Mouse (Mus musculus) left cerebral cortex, postnatal 10 days (tissue): ENCODE measurements around the gene Cfap58. TPM values are rescaled to one million over a fixed set of nuclear protein-coding genes. Genes with fewer than 3 reads are reported as not detected.

Experiments used
- DNase-seq, 2 experiments: peaks; one replicate each; pipeline ENCODE4 v3.0.0; 2021 to 2022; ENCODE audit warnings: low spot score in 2 of 2, mixed read lengths in 1 of 2; ENCODE audit errors: extremely low spot score in 1 of 2
- intact Hi-C: fragments of 180-260 bp; cut with DNase I; formaldehyde crosslinking; loops from one replicate; pipeline ENCODE4 v1.15.1; 2025
- total RNA-seq, 2 experiments: library from RNA; stranded (reverse); gene quantifications; 2 replicates each; pipeline ENCODE4 v1.2.3; 2021

Gene Cfap58
- total RNA-seq, 2 experiments from 2014 or later = 0.54 to 1.2 TPM

DNA sequence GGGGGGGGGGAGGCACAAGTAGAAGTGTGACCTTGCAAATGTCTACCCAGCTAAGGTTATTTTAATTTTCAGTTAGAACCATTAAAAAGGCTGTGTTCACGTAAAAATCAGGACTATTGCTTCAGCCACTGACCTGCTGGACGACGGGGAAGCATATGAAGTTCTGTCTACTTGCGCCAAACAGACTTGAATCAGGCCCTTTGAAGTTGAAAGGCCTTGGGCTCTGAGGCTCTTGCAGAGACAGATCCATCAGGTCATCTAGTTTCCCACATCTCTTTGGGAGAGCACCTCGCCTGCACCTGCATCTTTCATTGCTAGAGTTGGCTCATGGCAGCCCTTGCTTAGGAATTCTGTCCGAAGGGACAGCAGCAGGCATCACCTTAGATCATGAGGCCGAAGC lies 24.1 kb upstream of the Cfap58 start:
- intact Hi-C loops = no loop called here
- no peak for DNase-seq

DNA sequence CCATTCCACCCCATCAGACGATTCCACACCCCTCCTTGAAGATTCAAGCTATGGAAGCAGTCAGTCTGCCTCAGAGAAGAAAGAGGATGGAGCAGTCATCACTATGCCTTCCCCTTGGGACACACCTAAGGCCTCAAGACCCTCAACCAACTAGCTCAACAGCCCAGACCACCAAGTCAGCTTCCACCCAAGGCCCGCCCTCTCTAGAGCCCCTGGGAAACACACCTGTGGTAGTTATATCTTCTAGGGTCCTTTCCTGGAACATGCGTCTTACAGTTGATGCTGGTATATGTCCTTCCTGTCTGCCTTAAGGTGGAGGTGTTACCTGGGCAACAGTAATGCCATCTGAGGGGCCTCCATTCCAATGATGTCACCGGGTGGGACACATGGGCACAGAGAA lies 23.3 kb upstream of the Cfap58 start:
- no peak for DNase-seq
- intact Hi-C loops = no loop called here

DNA sequence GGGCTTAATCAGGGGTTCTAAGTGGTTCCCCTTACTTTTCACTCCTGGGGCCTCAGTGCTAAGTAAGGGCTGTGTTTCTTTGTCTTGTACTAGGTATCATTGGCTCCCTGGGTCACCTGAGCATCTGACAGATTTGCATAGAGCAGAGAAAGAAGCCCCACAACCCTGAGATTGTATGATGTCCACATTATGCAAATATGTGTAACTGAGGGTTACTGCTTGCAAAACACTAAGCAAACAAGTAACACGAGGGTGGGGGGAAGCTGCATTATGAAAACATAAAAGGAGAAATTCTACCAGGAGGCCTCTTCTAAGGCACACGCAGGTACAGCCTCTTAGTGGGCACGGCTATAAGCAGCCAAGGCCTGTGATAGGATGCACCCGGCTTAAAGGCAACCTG lies 22.2 kb upstream of the Cfap58 start:
- no peak for DNase-seq
- intact Hi-C loops = no loop called here

DNA sequence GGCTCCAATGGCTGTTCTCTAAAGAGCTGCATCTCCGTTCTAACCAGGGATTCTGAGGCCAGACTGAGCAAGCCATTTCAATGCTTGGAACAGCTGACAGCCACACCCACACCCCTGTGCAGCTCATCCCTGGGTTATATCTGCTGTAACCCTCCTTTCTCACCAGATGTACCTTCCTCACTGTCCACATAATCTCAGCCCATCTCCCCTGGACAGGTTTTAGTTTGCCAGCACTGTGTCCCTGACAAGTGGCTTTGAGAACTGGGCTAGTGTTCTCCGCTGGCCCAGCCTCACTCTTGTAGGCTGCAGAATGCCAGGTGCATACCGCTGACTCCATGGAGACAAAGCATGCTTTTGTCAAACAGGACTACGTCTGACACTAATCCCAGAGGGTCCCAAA lies 20.1 kb upstream of the Cfap58 start:
- intact Hi-C loops = no loop called here
- peak in 1 of 2 experiments; percentile 6 for DNase-seq

DNA sequence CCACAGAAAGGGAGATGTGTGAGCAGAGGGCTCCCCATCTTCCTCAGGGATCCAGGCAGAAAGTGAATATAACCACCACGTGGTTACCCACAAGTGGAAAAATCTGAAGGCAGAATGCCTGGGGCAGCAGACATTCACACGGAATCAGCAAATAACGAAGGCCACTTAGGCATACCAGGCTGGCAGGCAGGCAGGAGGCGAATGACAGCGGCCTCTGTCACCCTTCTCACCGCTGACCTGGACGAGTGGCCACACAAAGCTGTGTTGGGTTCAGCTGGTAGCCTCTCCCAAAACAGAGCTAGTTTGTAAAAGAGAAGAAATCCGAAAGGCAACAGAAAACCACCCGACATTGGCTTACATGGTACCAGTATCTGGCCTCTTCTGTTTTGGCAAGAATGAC lies 19.5 kb upstream of the Cfap58 start:
- intact Hi-C loops = no loop called here
- peak in 1 of 2 experiments; percentile 12 for DNase-seq

DNA sequence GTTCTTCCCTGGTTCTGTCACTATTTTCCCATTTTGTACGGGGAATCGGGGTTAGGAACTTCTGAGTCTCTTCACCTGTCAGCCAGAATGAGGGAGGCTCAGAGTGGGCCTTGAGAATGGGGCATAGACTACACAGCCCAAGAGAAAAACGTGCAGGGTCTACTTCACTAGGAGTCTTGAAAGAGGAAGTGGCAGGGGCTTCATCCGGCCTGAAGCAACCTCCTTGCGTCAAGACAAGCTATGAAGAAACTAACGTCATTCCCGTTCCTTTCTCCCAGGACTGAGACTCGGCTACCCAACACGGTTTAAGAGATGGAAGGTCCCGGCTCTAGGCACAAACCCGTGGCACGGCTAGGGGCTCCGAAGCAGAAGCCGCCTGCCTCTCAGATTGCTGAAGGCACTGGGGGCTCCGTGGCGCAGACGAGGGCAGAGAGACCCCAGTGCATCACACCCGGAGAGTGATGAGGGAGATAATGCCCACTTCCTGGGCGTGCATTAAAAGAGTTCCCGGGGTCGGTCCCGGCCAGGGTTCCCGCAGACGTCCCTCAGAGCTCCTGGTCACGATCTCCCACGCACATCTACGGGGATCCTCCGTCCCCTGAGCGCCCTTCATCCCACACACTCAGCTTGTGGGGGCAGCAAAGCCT lies 18.9 kb upstream of the Cfap58 start:
- intact Hi-C loops = no loop called here
- DNase-seq = no peak

DNA sequence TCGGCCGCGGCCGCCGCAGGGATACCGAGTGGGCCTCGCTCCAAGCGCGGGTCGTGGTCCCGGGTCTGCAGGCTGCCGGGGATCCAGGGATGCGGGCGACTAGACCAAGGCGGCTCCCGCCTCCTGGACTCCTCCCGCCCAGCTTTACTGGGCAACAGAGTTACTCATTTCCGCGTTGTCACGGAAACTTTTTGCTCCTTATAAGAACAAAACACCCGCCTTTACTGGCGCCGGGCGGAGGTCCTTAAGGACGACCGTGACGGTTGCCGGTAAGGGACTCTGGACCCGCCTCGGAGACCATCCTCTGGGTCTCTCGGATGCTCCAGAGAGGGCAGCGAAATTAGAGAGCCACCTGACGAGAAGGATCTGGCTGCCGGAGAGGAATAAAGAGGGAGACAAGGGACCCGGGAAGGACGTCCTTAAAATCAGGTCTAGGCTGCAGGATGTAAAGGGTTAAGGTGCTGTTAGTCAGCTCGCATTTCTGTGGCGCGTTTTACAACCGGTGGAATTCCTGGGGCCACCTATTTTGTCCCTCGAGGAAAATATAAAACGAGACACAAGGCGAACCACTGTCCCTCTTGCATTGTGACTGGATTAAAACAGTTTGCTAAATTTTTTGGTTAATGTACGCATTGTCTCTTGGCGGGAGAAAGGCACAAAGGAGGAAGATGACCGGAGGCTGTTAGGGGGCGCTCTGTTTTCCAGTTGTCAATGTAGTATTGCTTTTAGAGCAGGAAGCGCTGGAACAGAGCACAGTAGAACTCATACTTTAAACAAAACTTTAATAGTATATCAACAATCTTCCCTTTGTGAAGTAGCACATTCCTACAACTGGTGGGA lies 18.1 kb upstream of the Cfap58 start, which contains the start of the genes Cfap43 and Itprip:
Gene Cfap43, minus strand, starts transcription at position 162 of the 840 bp plus-strand sequence.
Gene Itprip, minus strand, starts transcription at position 174 of the 840 bp plus-strand sequence.
- intact Hi-C loops = no loop called here
- DNase-seq = peak; percentile 44 to 82

DNA sequence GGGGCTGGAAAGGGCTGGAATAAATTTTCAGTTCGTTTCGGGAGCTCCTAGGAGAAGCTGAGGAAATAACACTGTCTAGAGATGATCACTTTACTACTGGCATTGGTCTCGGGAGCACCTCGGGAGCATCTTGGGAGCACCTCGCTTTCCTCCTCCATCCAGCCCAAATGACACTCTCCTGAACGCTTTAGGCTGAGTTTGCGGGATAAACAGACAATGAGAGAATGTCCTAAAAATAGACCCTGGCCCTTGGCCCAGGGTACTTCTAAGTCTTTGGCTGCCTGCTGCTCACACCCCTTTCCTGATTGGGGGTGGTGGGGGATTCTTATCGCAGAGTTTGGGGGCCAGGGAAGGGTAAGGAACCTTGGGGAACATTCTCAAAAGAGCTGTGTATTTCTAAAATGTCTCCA lies 17.5 kb upstream of the Cfap58 start:
- DNase-seq = peak in 1 of 2 experiments; percentile 32
- intact Hi-C loops = no loop called here

DNA sequence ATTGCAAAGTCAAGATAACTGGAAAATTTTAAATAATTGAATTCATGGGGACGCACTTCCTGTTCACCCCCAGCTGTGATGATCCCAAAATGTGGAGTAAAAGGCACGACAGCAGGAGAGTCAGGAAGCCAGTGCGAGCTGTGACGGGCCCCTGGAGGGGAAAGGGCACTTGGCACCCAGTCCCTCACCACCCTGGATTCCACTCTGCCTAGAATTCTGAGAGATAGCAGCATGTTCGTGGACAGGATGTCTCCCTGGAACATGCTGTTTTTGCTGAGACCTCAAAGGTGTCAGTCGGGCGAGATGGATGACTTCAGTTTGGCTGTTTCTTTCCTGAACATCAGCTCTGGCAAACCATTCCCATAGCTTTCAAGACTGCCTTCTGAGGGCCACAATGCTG lies 11.7 kb upstream of the Cfap58 start:
- intact Hi-C loops = no loop called here
- DNase-seq = no peak

DNA sequence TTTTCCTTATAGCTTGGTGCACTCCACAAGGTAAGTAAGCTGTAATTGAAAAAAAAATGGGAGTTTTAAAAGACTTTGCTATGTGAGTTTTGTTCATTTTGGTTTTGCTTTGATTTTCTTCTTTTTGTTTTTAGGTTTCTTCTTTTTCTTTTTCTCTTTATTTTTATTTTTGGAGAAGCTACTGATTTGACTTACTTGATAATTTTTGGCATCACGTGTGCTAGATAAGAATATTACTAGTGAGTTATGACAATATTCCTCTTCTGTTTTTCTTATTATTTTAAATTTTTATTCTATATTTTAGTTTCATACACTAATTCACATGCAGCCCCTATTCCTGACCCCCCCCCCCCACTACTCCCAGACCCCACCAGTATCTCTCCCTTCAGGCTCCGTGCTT lies 10.4 kb upstream of the Cfap58 start:
- intact Hi-C loops = no loop called here

DNA sequence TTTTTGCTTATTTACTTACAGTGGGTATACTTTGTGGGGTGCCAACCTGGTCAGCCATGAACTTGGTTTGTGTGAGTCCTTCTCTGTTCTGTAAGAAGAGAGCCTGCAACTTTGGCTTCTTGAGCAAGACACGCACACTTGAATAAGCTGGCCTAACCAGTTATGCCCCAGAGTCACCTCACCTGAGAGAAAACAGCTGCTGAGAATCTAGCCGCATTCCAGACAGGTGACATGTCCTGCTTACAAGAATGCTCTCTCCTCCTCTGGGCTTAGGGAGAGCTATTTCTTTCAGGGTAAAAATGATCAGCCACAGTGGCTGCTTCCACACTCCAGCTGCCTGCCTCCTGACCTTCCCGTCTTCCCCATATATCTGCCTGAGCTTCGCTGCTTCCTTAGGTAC lies 8.4 kb upstream of the Cfap58 start:
- DNase-seq = no peak
- intact Hi-C loops = no loop called here

More for the DNA sequence above, 10.4 kb upstream of the Cfap58 start:
- DNase-seq = no peak

DNA sequence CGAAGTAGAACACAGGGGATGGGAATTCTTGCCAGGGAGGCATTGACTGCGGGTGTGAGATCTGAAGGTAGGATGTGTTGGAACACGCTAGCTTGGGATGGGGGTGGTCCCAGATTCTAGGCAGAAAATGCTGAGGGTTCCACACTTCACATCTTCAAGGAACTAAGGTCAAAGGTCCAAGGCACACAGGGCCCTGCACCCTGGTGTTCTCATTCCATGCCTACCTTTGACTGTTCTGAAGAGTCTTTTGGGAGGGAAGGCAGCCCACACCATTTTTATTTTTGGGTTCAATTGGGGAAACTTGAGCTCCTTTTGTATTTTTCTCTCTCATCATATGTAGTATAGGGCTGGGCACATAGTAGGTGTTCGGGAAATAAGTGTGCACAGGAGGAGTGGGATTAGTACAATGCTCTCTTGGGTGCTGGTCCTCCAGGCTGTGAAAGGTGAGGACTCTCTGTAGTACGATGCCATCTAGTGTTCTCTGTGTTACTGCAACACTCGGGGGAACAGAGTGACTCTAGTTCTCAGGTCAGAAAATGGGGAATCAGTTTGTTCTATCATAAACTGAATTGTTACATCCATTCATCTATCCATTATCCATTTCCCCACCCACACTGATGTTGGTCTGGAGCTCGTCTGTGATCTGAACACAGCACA lies 5.4 kb upstream of the Cfap58 start:
- DNase-seq = no peak
- intact Hi-C loops = loop anchor here (1.0 kb wide), 1 partner anchor 50 kb away; no protein-coding TSS in a partner anchor

DNA sequence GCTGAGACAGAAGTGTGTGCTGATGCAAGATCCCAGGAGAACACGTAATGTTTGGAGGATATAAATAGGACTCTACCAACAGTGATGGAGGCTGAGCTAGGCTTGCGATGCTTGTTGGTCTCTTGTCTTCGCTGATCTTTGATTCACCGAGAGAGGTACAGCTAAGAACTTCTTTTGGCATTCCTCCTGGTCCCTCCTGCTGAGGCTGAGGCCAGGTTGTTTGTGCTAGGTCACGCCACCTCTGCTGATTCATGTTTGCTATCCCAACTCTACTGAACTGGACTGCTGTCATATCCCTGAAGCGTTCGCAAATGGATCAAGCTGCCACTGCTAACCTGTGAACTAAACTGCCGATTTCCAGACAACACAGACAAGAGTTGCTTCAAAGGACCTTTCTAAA lies 3.3 kb upstream of the Cfap58 start:
- intact Hi-C loops = no loop called here
- DNase-seq = no peak

DNA sequence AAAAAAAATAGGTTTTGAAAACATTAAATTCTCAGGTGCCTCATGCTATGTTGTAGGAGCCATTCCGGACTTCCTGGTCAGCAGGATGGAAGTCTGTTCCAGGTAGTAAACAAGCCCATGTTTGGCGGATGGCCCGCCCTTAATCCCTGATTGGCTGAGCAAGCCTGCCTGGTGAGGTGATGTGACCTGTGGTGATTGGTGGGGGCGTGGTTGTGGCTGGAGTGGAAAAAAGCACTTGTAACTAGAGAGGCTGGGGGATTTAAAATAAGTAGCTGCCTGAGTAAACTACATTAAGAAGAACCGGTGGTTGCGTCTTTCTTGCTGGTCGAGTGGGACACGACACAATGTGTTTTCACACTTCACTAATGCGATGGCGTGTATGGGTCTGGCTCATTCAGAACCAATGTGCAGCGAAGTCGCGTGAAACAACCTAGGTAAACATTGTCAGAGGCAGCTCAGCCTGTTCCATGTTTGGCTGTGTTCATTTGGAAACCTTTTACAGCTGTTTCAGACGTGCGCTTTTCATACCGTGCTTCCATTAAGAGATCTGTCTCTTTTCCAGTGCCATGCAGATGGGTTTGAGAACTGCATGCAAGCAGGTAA lies 2.7 kb upstream of the Cfap58 start:
- DNase-seq = no peak
- intact Hi-C loops = no loop called here

DNA sequence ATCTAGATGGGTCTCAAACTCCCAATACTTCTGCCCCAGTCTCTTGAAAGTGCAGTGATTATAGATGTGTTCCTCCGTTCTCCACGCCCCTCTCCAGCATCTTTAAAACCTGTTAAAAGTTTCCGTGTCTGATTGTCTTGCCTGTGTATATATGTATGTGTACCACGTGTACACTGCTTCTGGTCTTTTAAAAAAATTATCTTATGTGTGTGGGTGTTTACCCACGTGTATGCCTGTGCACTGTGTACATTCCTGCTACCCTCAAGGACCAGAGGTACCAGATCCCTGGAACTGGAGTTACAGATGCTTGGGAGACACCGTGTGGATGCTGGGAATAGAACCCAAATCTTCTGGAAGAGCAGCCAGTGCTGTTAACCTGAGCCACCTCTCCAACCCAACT lies 1.9 kb upstream of the Cfap58 start:
- intact Hi-C loops = no loop called here
- DNase-seq = no peak

DNA sequence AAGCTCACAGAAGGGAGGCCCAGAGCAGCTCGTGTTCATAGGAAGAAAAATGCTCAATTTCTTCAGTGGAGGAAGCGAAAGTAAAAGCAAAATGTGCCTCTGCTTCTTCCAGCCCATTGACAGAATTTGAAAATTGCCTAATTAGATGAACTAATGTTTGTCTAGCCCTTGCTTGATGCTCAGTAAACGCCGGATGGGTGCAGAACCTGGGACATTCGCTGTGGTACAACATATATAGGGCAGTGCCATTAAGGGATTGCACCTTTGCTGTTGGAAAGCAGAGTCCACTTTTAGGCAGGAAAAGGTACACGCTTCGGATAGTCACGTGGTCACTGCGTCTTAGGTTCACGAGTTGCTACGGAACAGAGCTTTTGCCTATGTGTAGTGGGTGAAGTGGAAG lies 985 bp upstream of the Cfap58 start:
- DNase-seq = no peak
- intact Hi-C loops = no loop called here

DNA sequence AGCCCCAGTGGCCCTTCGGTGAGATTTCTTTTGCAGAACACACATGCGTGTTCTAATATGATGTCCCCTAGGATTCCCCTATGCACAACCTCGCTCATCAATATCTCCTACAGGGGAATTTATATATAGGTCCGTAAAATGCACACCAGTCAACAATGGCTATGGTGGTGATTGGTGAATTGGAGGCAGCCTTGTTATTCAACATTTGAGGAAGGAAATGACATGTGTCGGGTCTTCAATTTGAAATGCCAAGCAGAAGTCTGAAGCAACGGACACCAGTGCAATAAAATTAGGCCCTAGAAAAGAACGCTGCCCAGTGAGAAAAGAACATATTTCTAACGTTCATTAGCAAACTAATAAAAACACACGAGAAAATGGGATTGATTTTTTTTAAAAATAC lies 537 bp upstream of the Cfap58 start:
- intact Hi-C loops = no loop called here

DNA sequence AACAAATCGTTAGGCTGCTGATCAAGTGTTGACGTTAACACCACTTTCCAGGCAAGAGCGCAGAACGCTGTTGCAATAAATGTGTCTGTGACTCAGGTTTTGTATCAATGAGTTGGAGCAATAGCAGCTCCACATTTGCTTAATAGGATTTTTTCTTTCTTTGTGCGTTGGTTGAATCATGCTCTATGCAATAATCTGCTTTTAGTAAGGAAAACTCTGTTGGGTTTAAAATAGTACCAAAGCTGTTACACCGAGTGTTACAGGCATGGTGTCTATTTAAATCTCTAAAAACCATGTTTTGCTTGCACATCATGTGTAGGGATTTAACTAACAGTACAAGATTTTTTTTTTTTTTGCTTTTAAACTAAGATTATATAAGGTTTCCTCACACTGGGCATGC lies 1.9 kb downstream of the Cfap58 start:
- intact Hi-C loops = no loop called here
- DNase-seq = no peak

More for the DNA sequence above, 537 bp upstream of the Cfap58 start:
- no peak for DNase-seq

DNA sequence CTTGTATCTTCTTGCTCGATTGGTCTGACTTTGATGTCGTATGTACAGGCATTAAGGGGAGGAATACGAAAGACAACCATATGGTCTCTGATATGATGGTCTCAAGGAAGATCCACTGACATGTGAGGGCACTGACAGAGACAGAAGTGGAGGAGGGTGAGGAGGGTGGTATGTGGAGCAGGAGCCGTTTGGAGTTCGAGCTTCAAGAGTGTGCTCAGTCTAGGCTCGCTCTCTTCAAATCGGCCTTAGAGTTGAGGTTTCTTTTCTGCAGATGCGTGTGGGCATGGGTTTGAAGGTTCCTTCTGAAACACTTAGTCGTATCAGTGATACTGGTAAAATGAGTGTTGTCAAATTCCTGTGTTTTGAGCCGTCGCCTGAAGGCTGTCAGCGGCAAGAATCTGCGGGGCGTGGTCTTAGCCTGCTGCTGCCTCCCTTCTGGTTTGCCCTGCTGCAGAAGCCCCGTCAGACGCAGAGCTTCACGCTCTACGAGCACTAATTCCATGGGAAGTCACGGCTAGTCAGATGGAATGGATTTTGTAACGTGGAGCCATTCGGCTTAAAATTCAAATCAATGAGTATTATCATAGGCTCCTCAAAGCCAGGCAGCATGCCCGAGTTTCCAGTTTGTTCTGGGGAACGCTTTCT lies 9.5 kb downstream of the Cfap58 start:
- DNase-seq = no peak
- intact Hi-C loops = no loop called here
